Mouse (Mus musculus) heart, postnatal 0 days (tissue): ENCODE measurements around the gene Rnf17. TPM values are rescaled to one million over a fixed set of nuclear protein-coding genes. Genes with fewer than 3 reads are reported as not detected.

ENCODE experiments used
- ATAC-seq: fragments of 200-750 bp; cut with Nextera tagmentation; 2 replicates; pipeline ENCODE4 v1.8.0; 2017; ENCODE audit warnings: low read depth, moderate number of reproducible peaks, moderate library complexity; ENCODE audit not compliant: insufficient read depth
- DNase-seq: peaks from one replicate; pipeline ENCODE4 v3.0.0-alpha.2; 2016; ENCODE audit warnings: low spot score
- H3K27ac ChIP-seq: fragments of 300-500 bp; sonication (generic); 2 replicates; pipeline ENCODE4 v1.5.1; 2014; ENCODE audit warnings: low read depth, mild to moderate bottlenecking
- H3K27me3 ChIP-seq: fragments of 300-500 bp; sonication (generic); 2 replicates; pipeline ENCODE4 v1.6.1; 2014; ENCODE audit warnings: low read length, mixed read lengths; ENCODE audit not compliant: control insufficient read depth, insufficient read depth
- H3K36me3 ChIP-seq: fragments of 300-500 bp; sonication (generic); replicated peaks from 2 replicates; pipeline ENCODE4 v1.6.1; 2014; ENCODE audit warnings: low read length, mixed read lengths; ENCODE audit not compliant: control insufficient read depth, insufficient read depth
- H3K4me1 ChIP-seq: fragments of 300-500 bp; sonication (generic); 2 replicates; pipeline ENCODE4 v1.6.1; 2014; ENCODE audit warnings: antibody characterized with exemption; ENCODE audit not compliant: control insufficient read depth, insufficient read depth
- H3K4me2 ChIP-seq: fragments of 300-500 bp; sonication (generic); 2 replicates; pipeline ENCODE4 v1.6.1; 2014; ENCODE audit warnings: low read depth, mild to moderate bottlenecking, low read length, moderate library complexity
- H3K4me3 ChIP-seq: fragments of 300-500 bp; sonication (generic); 2 replicates; pipeline ENCODE4 v1.5.1; 2014; ENCODE audit warnings: low read depth, low read length
- H3K9ac ChIP-seq: fragments of 300-500 bp; sonication (generic); replicated peaks from 2 replicates; pipeline ENCODE4 v1.6.1; 2014; ENCODE audit warnings: low read depth, low read length, mixed read lengths
- H3K9me3 ChIP-seq: fragments of 300-500 bp; sonication (generic); replicated peaks from 2 replicates; pipeline ENCODE4 v1.6.1; 2016; ENCODE audit warnings: low read length; ENCODE audit not compliant: control insufficient read depth
- CTCF ChIP-seq: IDR thresholded peaks from 2 replicates; pipeline ENCODE4 v1.5.1; 2016; ENCODE audit warnings: antibody characterized with exemption, control low read depth, low read depth
- EP300 ChIP-seq: IDR thresholded peaks from 2 replicates; pipeline ENCODE4 v1.6.1; 2016; ENCODE audit warnings: antibody characterized with exemption, low read depth
- WGBS: fragments of 180-500 bp; shearing (Covaris S2); extraction: QIAGEN DNeasy Blood & Tissue Kit; methylation state at CpG from one replicate; pipeline ENCODE4 v1.1.7; 2014; 5-methylcytosine and 5-hydroxymethylcytosine counted together
- polyA plus RNA-seq: library from polyadenylated mRNA; unstranded; fragments of >200 nt; fragmentation: Nextera tagmentation; extraction: Ambion mirVana; gene quantifications from 2 replicates; pipeline ENCODE4 v1.2.1, GENCODE M21; 2015
- total RNA-seq: library from RNA; depleted of rRNA; stranded (reverse); fragments of >200 nt; gene quantifications from 2 replicates; pipeline ENCODE4 v1.2.3, GENCODE M21; 2014; ENCODE audit warnings: low replicate concordance

Rnf17 gene
- total and polyA plus RNA-seq, 2 experiments from 2014 or later = 1.2 TPM; not detected in 1

DNA sequence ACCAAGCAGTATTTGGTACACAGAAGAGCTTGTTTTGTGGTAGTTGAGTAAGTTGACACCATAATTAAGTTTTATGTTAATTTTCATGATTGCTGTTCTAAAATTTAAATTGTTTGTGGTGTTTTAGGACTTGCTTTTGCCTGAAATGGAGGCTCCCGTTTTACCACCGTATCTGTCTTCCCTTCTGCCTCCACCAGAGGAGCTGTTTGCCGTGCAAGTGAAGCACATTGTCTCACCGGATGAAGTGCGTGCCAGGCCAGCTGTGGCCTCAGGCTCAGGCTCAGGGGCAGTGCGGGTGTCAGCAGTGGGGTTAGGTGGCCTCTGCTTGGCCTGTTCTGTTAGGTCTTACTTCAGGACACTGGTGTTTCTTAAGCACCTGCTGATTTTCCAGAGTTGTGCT, 109.7 kb downstream of the Rnf17 start:
- Histone ChIP-seq H3K27ac (no peak overlapping the region), H3K4me2 (no peak overlapping the region), H3K4me1 (no peaks in the 10 kb centered on the region), H3K27me3 (no peaks in the 10 kb centered on the region), H3K9ac (no peak overlapping the region), H3K4me3 (no peak overlapping the region), H3K9me3 (no peaks in the 10 kb centered on the region), H3K36me3 (no peaks in the 10 kb centered on the region)
- WGBS = 17% methylated on average over 6 of the region's 6 CpGs
- peak; percentile 13 for DNase-seq
- no peak; the same call in 1 of the 2 replicates for ATAC-seq
- TF ChIP-seq EP300 (no peak), CTCF (peak; percentile 46)

DNA sequence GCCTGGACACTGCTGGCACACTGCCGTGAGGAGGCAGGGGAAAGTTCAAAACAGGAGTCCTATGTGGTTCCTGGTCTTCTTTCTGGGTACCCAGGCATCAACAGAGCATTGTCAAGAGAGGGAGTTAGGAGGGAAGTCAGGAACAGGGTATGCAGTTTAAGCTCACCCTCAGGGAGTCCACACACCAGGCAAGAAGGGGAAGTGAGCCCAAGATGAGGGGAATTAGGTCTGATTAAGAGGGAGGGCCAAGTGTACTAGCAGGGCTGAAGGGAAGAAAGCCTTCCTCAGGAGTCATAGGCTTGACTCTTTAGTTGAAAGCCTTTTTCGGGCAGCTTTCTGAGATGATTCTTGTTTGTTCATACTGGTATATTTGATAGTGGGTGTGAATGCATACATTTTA, 112.4 kb downstream of the Rnf17 start:
- no peaks in the 10 kb centered on the region for H3K9me3 ChIP-seq
- ATAC-seq (no peak), DNase-seq (no peak)
- H3K27ac ChIP-seq = no peak overlapping the region
- H3K4me3 ChIP-seq = no peak overlapping the region
- H3K4me1 ChIP-seq = no peaks in the 10 kb centered on the region
- no peak overlapping the region for H3K9ac ChIP-seq
- H3K36me3 ChIP-seq = no peaks in the 10 kb centered on the region
- TF ChIP-seq EP300 (no peak), CTCF (no peak)
- H3K27me3 ChIP-seq = no peaks in the 10 kb centered on the region
- 71% methylated on average over 2 of the region's 2 CpGs for WGBS
- H3K4me2 ChIP-seq = no peak overlapping the region

DNA sequence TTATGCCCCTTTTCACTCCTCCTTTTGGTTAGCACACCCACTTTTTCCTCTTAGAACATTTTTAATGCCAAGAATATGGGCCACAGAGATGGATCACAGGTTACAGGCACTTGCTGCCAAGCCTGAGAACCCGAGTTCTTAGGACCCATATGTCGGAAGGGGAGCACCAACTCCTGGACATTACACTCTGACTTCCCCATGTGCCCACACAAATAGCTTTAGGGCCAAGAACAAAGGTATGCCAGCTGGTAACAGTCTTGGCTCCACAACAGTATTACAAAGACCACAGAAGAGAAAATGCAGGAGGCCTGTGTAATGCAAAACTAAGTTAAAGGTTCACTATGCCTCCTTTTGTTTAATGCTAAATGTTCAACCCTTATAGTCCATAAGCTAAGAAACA, 128.4 kb downstream of the Rnf17 start:
- Histone ChIP-seq H3K27me3 (no peaks in the 10 kb centered on the region), H3K27ac (no peak overlapping the region), H3K4me2 (no peak overlapping the region), H3K4me3 (no peak overlapping the region), H3K9me3 (no peaks in the 10 kb centered on the region), H3K36me3 (peaks cover 45% of the 10 kb centered on the region), H3K9ac (no peak overlapping the region), H3K4me1 (no peaks in the 10 kb centered on the region)
- WGBS = 82% methylated on average over 2 of the region's 2 CpGs
- TF ChIP-seq EP300 = no peak
- DNase-seq (no peak), ATAC-seq (no peak)

DNA sequence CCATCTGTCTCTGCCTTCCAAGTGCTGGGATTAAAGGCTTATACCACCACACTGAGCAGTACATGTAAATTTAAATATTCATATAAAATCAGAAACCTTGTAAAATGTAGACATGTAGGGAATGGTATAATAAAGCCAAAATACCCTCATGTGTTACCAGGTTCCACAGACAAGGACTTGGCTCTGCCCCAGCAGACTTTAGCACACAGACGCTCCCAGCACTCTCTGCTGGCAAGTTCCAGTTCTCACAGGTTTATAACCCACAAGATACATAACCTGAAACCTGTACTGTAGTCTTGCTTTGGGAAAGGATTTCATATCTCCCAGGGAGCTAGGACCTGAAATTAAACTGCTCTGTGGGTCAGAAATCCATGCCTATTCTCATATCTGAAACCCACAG, 142.6 kb downstream of the Rnf17 start:
- no peak for TF ChIP-seq CTCF
- no peak for TF ChIP-seq EP300
- 69% methylated on average over 1 of the region's 1 CpGs for WGBS
- H3K9me3 ChIP-seq = no peaks in the 10 kb centered on the region
- H3K27ac ChIP-seq = no peak overlapping the region
- H3K9ac ChIP-seq = no peak overlapping the region
- H3K4me2 ChIP-seq = no peak overlapping the region
- ATAC-seq (no peak), DNase-seq (no peak)
- no peak overlapping the region for H3K4me3 ChIP-seq
- H3K4me1 ChIP-seq = no peaks in the 10 kb centered on the region
- H3K27me3 ChIP-seq = no peaks in the 10 kb centered on the region
- peaks cover 18% of the 10 kb centered on the region for H3K36me3 ChIP-seq

DNA sequence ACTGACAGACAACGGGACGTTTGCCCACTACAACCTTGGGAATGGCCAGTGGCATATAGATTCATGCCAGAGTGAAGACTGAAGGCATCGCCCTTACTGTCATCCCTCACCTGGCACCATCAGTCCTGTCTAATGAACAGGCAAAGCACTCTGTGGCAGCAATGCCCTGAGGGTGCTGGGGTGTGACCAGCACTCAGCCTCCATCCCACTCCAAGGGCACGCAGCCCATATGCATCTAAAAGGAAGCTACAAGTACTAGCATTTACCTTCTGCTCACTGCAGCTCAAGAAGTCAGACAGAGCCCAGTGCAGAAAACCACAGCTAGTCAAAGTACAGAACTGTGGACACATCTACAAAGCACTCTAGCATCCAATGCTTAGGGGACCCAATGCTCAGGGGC, 143.1 kb downstream of the Rnf17 start:
- Histone ChIP-seq H3K36me3 (peaks cover 19% of the 10 kb centered on the region), H3K9ac (no peak overlapping the region), H3K9me3 (no peaks in the 10 kb centered on the region), H3K27ac (no peak overlapping the region), H3K4me1 (no peaks in the 10 kb centered on the region), H3K27me3 (no peaks in the 10 kb centered on the region), H3K4me2 (no peak overlapping the region), H3K4me3 (no peak overlapping the region)
- ATAC-seq (no peak), DNase-seq (no peak)
- 89% methylated on average over 4 of the region's 4 CpGs for WGBS
- TF ChIP-seq EP300 = no peak
- no peak for TF ChIP-seq CTCF

DNA sequence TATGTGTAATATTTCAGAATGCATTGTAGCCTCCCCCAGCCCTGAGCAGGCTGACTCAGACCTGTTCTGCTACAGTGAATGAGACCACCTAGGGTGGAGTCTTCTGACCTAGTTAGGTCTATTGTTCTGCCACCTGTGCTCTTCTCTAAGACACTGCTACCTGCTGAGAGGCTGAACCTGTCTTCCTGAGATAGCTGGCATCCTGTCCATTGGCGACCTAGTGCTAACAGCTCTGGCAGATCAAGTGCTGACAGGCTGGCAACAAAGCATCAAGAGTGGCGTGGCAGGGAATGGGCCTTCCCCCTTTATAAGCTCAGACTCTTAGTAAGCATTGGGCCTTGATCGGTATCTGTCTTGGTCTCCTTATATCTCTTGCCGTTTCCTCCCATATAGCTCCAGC, 148.6 kb downstream of the Rnf17 start:
- 86% methylated on average over 4 of the region's 4 CpGs for WGBS
- H3K9me3 ChIP-seq = no peaks in the 10 kb centered on the region
- no peak for DNase-seq
- H3K4me3 ChIP-seq = no peak overlapping the region
- no peak overlapping the region for H3K9ac ChIP-seq
- no peak overlapping the region for H3K27ac ChIP-seq
- TF ChIP-seq CTCF (no peak), EP300 (no peak)
- ATAC-seq = no peak
- H3K4me1 ChIP-seq = no peaks in the 10 kb centered on the region
- no peaks in the 10 kb centered on the region for H3K27me3 ChIP-seq
- no peak overlapping the region for H3K4me2 ChIP-seq
- H3K36me3 ChIP-seq = peaks cover 44% of the 10 kb centered on the region; the same call in 1 of the 2 replicates
